Mouse (Mus musculus) MEL (cell line): ENCODE data around the gene Rps19. TPM values are rescaled to one million over a fixed set of nuclear protein-coding genes. Genes with fewer than 3 reads are reported as not detected.

ENCODE experiments used
- DNase-seq: peaks from one replicate; pipeline ENCODE4 v3.0.0; 2011; ENCODE audit warnings: low read depth, low spot score
- H3K27ac ChIP-seq: 2 replicates; pipeline ENCODE4 v1.5.1; 2012; ENCODE audit warnings: low read depth, mild to moderate bottlenecking, control low read depth, low read length, moderate library complexity; ENCODE audit not compliant: control insufficient read depth
- H3K27me3 ChIP-seq, 2 experiments: fragments of 150-350 bp in 1 of 2; sonication (generic) in 1 of 2; 2 replicates each; pipeline ENCODE4 v1.6.1; 2012; ENCODE audit warnings: low read length in 2 of 2, mild to moderate bottlenecking in 2 of 2, improper control_type of control experiment in 1 of 2, moderate library complexity in 1 of 2; ENCODE audit not compliant: insufficient read depth in 2 of 2, control insufficient read depth in 1 of 2
- H3K36me3 ChIP-seq, 2 experiments: 2 replicates each; pipeline ENCODE4 v1.6.1; 2012 to 2014; ENCODE audit warnings: low read length in 2 of 2, improper control_type of control experiment in 1 of 2, inconsistent platforms in 1 of 2, mild to moderate bottlenecking in 1 of 2; ENCODE audit not compliant: insufficient read depth in 2 of 2, control insufficient read depth in 1 of 2
- H3K4me1 ChIP-seq, 2 experiments: fragments of 150-350 bp in 1 of 2; sonication (generic) in 1 of 2; 2 replicates each; pipeline ENCODE4 v1.6.1; 2012; ENCODE audit warnings: low read length in 2 of 2, improper control_type of control experiment in 1 of 2, mild to moderate bottlenecking in 1 of 2; ENCODE audit not compliant: insufficient read depth in 2 of 2, control insufficient read depth in 1 of 2
- H3K4me3 ChIP-seq, 2 experiments: fragments of 150-350 bp in 1 of 2; sonication (generic) in 1 of 2; 2 replicates each; pipeline ENCODE4 v1.5.1; 2012; ENCODE audit warnings: low read depth in 2 of 2, low read length in 2 of 2, mild to moderate bottlenecking in 2 of 2, moderate library complexity in 2 of 2, control low read depth in 1 of 2, improper control_type of control experiment in 1 of 2; ENCODE audit not compliant: control insufficient read depth in 1 of 2, insufficient read depth in 1 of 2
- H3K79me2 ChIP-seq: 2 replicates; pipeline ENCODE4 v1.6.1; 2012; ENCODE audit warnings: mild to moderate bottlenecking, low read length, moderate library complexity; ENCODE audit not compliant: control insufficient read depth, poor library complexity, insufficient read depth
- H3K9ac ChIP-seq: 2 replicates; pipeline ENCODE4 v1.6.1; 2012; ENCODE audit warnings: low read depth, mild to moderate bottlenecking, control low read depth, low read length, moderate library complexity; ENCODE audit not compliant: control insufficient read depth, poor library complexity, severe bottlenecking
- H3K9me3 ChIP-seq: fragments of 150-350 bp; sonication (generic); replicated peaks from 2 replicates; pipeline ENCODE4 v1.6.1; 2012; ENCODE audit warnings: mild to moderate bottlenecking, low read length, improper control_type of control experiment, moderate library complexity; ENCODE audit not compliant: insufficient read depth
- BHLHE40 ChIP-seq: IDR thresholded peaks from 2 replicates; pipeline ENCODE4 v1.6.1; 2012; ENCODE audit warnings: low read depth, mild to moderate bottlenecking, inconsistent platforms, low read length, improper control_type of control experiment, borderline replicate concordance
- CHD2 ChIP-seq: IDR thresholded peaks from 2 replicates; pipeline ENCODE4 v1.6.1; 2011; ENCODE audit warnings: low read length, improper control_type of control experiment
- CTCF ChIP-seq, 3 experiments: IDR thresholded peaks in 2 of 3; conservative IDR thresholded peaks in 1 of 3; 2 replicates each; pipeline ENCODE4 v1.5.1; 2011 to 2012; ENCODE audit warnings: low read length in 3 of 3, low read depth in 2 of 3, mild to moderate bottlenecking in 2 of 3, improper control_type of control experiment in 1 of 3, inconsistent platforms in 1 of 3, mixed read lengths in 1 of 3, moderate library complexity in 1 of 3; ENCODE audit not compliant: control insufficient read depth in 1 of 3, insufficient read depth in 1 of 3, poor library complexity in 1 of 3, severe bottlenecking in 1 of 3
- E2F4 ChIP-seq: IDR thresholded peaks from 2 replicates; pipeline ENCODE4 v1.6.1; 2011; ENCODE audit warnings: low read depth, low read length, improper control_type of control experiment, borderline replicate concordance
- ELF1 ChIP-seq: IDR thresholded peaks from 2 replicates; pipeline ENCODE4 v1.6.1; 2014; ENCODE audit warnings: low read depth, mild to moderate bottlenecking, inconsistent platforms, low read length, improper control_type of control experiment, moderate library complexity
- EP300 ChIP-seq, 2 experiments: IDR thresholded peaks; 2 replicates each; pipeline ENCODE4 v1.6.1; 2011; ENCODE audit warnings: improper control_type of control experiment in 2 of 2, low read length in 2 of 2, low read depth in 1 of 2, mild to moderate bottlenecking in 1 of 2
- GABPA ChIP-seq: IDR thresholded peaks from 2 replicates; pipeline ENCODE4 v1.6.1; 2012; ENCODE audit warnings: low read depth, mild to moderate bottlenecking, inconsistent platforms, low read length, improper control_type of control experiment, moderate library complexity
- GATA1 ChIP-seq: IDR thresholded peaks from 2 replicates; pipeline ENCODE4 v1.6.1; 2011; ENCODE audit warnings: low read depth, low read length, improper control_type of control experiment
- HCFC1 ChIP-seq: IDR thresholded peaks from 2 replicates; pipeline ENCODE4 v1.6.1; 2012; ENCODE audit warnings: low read depth, mild to moderate bottlenecking, inconsistent platforms, low read length, improper control_type of control experiment, moderate library complexity
- JUND ChIP-seq: IDR thresholded peaks from 2 replicates; pipeline ENCODE4 v1.6.1; 2011; ENCODE audit warnings: low read depth, mild to moderate bottlenecking, improper control_type of control experiment, low read length
- KAT2A ChIP-seq: conservative IDR thresholded peaks from 2 replicates; pipeline ENCODE4 v1.6.1; 2012; ENCODE audit warnings: low read depth, low read length, improper control_type of control experiment, inconsistent platforms
- MAX ChIP-seq: IDR thresholded peaks from 2 replicates; pipeline ENCODE4 v1.6.1; 2011; ENCODE audit warnings: low read length, improper control_type of control experiment
- MAZ ChIP-seq: IDR thresholded peaks from 2 replicates; pipeline ENCODE4 v1.6.1; 2012; ENCODE audit warnings: low read depth, mild to moderate bottlenecking, inconsistent platforms, low read length, improper control_type of control experiment
- MYB ChIP-seq: IDR thresholded peaks from 2 replicates; pipeline ENCODE4 v1.6.1; 2011; ENCODE audit warnings: mild to moderate bottlenecking, low read depth, low read length, improper control_type of control experiment
- MYC ChIP-seq: IDR thresholded peaks from 2 replicates; pipeline ENCODE4 v1.6.1; 2011; ENCODE audit warnings: low read depth, mild to moderate bottlenecking, low read length, improper control_type of control experiment, moderate library complexity
- NELFE ChIP-seq: IDR thresholded peaks from 2 replicates; pipeline ENCODE4 v1.6.1; 2011; ENCODE audit warnings: low read depth, low read length, improper control_type of control experiment
- POLR2AphosphoS2 ChIP-seq: IDR thresholded peaks from 2 replicates; pipeline ENCODE4 v1.6.1; 2011; ENCODE audit warnings: low read length, improper control_type of control experiment
- POLR2AphosphoS5 ChIP-seq: IDR thresholded peaks from 2 replicates; pipeline ENCODE4 v1.6.1; 2012; ENCODE audit warnings: low read depth, borderline replicate concordance, mild to moderate bottlenecking, inconsistent platforms, low read length, moderate library complexity, mixed read lengths
- RAD21 ChIP-seq: IDR thresholded peaks from 2 replicates; pipeline ENCODE4 v1.6.1; 2011; ENCODE audit warnings: mild to moderate bottlenecking, low read depth, low read length, improper control_type of control experiment
- SMC3 ChIP-seq: IDR thresholded peaks from 2 replicates; pipeline ENCODE4 v1.6.1; 2011; ENCODE audit warnings: low read depth, low read length, improper control_type of control experiment
- USF2 ChIP-seq, 2 experiments: IDR thresholded peaks; 2 replicates each; pipeline ENCODE4 v1.6.1; 2011 to 2012; ENCODE audit warnings: improper control_type of control experiment in 2 of 2, low read length in 2 of 2, borderline replicate concordance in 1 of 2, inconsistent platforms in 1 of 2, low read depth in 1 of 2, mild to moderate bottlenecking in 1 of 2; ENCODE audit not compliant: insufficient read depth in 1 of 2
- ZKSCAN1 ChIP-seq: IDR thresholded peaks from 2 replicates; pipeline ENCODE4 v1.6.1; 2012; ENCODE audit warnings: low read depth, mild to moderate bottlenecking, inconsistent platforms, low read length, improper control_type of control experiment, moderate library complexity
- ZNF384 ChIP-seq: IDR thresholded peaks from 2 replicates; pipeline ENCODE4 v1.6.1; 2012; ENCODE audit warnings: low read depth, mild to moderate bottlenecking, inconsistent platforms, low read length, improper control_type of control experiment
- polyA plus RNA-seq, 2 experiments: library from polyadenylated mRNA; stranded (reverse) in 1 of 2; unstranded in 1 of 2; fragments of >175 nt in 1 of 2; fragments of >200 nt in 1 of 2; gene quantifications; 2 replicates each; pipeline versions ENCODE4 v1.2.1 to v1.2.4; 2012; ENCODE audit warnings: low replicate concordance in 2 of 2, low read depth in 1 of 2; ENCODE audit not compliant: insufficient read length in 2 of 2, insufficient read depth in 1 of 2, missing spikeins in 1 of 2
- total RNA-seq: library from RNA; depleted of rRNA; stranded (reverse); fragments of 300-350 nt; gene quantifications from 2 replicates; pipeline ENCODE4 v1.2.3, GENCODE M21; 2012

Gene Rps19
- total and polyA plus RNA-seq, 3 experiments, result 2,454 to 3,580 TPM; not detected in 1

DNA sequence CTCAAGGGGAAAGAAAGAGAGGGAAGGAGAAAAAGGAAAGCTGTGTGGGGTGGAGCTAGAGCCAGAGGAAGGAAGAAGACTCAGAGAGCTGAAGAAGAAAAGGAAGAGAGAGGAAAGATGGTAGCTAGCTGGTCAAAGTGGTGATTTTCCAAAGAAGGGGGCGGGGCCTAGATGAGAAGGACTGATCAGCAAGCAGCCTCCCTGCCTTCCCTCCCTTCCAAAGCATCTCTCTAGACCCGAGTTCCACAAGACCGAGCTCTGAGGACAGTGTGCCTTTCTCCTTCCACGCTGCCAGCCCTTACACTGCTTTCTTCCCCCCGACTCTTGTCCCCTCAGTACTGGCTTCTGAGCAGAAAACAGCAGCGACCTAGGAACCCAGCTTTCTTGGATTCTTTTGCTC is 20.0 kb upstream of the Rps19 start:
- Histone ChIP-seq H3K4me1 (no peaks in the 10 kb centered on the region), H3K4me3 (no peak overlapping the region), H3K79me2 (no peaks in the 10 kb centered on the region), H3K9ac (no peak overlapping the region), H3K36me3 (no peaks in the 10 kb centered on the region), H3K27ac (no peak overlapping the region), H3K27me3 (peaks cover 0 to 7% of the 10 kb centered on the region in 2 experiments), H3K9me3 (no peaks in the 10 kb centered on the region)
- DNase-seq, result peak; percentile 19
- TF ChIP-seq E2F4, result no peak
- no peak for TF ChIP-seq CTCF (IDR thresholded peaks at IDR 0.05 in 2 of 3, conservative IDR thresholded peaks at IDR 0.05 in 1 of 3; ENCODE audit: control insufficient read depth in 1 of 3, insufficient read depth in 1 of 3, low read depth in 2 of 3, low read length in 3 of 3, poor library complexity in 1 of 3, severe bottlenecking in 1 of 3)
- TF ChIP-seq MYC, result no peak
- no peak for TF ChIP-seq EP300 (IDR thresholded peaks at IDR 0.05; ENCODE audit: low read depth in 1 of 2, low read length in 2 of 2)
- TF ChIP-seq JUND, result no peak
- TF ChIP-seq CHD2, result no peak
- no peak for TF ChIP-seq RAD21
- TF ChIP-seq MAX, result no peak
- TF ChIP-seq ZNF384, result no peak
- TF ChIP-seq KAT2A, result no peak
- TF ChIP-seq USF2 (IDR thresholded peaks at IDR 0.05; ENCODE audit: borderline replicate concordance in 1 of 2, insufficient read depth in 1 of 2, low read depth in 1 of 2, low read length in 2 of 2), result no peak
- no peak for TF ChIP-seq ELF1

- TF ChIP-seq MYB, result no peak
- TF ChIP-seq CHD2, result no peak
- TF ChIP-seq POLR2AphosphoS2, result no peak
- TF ChIP-seq NELFE, result no peak
- no peak for TF ChIP-seq POLR2AphosphoS5
- TF ChIP-seq BHLHE40, result no peak
- no peak for TF ChIP-seq MAX
- TF ChIP-seq SMC3, result no peak
- TF ChIP-seq E2F4, result no peak
- TF ChIP-seq RAD21, result no peak
- no peak for TF ChIP-seq CTCF (IDR thresholded peaks at IDR 0.05 in 2 of 3, conservative IDR thresholded peaks at IDR 0.05 in 1 of 3; ENCODE audit: control insufficient read depth in 1 of 3, insufficient read depth in 1 of 3, low read depth in 2 of 3, low read length in 3 of 3, poor library complexity in 1 of 3, severe bottlenecking in 1 of 3)
- TF ChIP-seq GABPA, result no peak
- TF ChIP-seq USF2 (IDR thresholded peaks at IDR 0.05; ENCODE audit: borderline replicate concordance in 1 of 2, insufficient read depth in 1 of 2, low read depth in 1 of 2, low read length in 2 of 2), result no peak
- no peak for TF ChIP-seq HCFC1
- no peak for TF ChIP-seq EP300 (IDR thresholded peaks at IDR 0.05; ENCODE audit: low read depth in 1 of 2, low read length in 2 of 2)
- TF ChIP-seq GATA1, result no peak
- TF ChIP-seq ZKSCAN1, result no peak
- TF ChIP-seq MAZ, result no peak
- TF ChIP-seq, all 39 proteins: peak for 0
- Histone ChIP-seq H3K27me3 (peaks cover 5 to 16% of the 10 kb centered on the region in 2 experiments), H3K4me3 (no peak overlapping the region)
Observed at GRCm38 (mm10) chr7:24869080-24869479, 15.1 kb upstream of the Rps19 start.

More at GRCm38 (mm10) chr7:24869080-24869479, 15.1 kb upstream of the Rps19 start:
- no peak for DNase-seq
- Histone ChIP-seq H3K36me3 (no peaks in the 10 kb centered on the region), H3K79me2 (no peaks in the 10 kb centered on the region), H3K27ac (no peak overlapping the region), H3K9me3 (no peaks in the 10 kb centered on the region), H3K4me1 (no peaks in the 10 kb centered on the region), H3K9ac (no peak overlapping the region)
